Mouse (Mus musculus) left cerebral cortex, adult 8-10 months (tissue): Measurements from ENCODE around the gene Ppfibp2. TPM values are rescaled to one million over a fixed set of nuclear protein-coding genes. Genes with fewer than 3 reads are reported as not detected.

ENCODE experiments used
- DNase-seq, 2 experiments: peaks; one replicate each; pipeline ENCODE4 v3.0.0; 2022; ENCODE audit warnings: low spot score in 2 of 2
- total RNA-seq, 4 experiments: library from RNA; stranded (reverse); gene quantifications; 2 replicates each; pipeline ENCODE4 v1.2.4; 2022

The Ppfibp2 gene
- total RNA-seq, 4 experiments from 2014 or later: 8.2 to 11.8 (median 9.8) TPM

DNA sequence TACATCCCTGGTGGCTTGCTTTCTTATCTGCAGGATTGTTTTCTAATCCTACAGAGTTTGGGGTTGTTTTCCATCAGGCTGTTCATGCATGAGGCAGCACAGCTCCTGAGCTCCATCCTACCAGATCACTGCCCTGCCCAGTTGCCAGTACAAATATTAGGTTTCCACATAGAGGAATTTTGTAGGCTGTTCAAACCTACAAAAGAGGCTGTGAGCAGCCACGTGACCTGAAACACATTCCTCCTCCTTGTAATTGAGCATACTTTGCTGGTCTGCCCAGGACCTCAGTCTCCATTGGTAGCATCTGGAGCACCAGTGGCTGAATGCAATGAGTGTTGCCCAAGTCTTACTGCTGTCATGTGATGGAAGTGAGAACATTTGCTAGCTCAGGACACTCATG lies 104.9 kb downstream of the Ppfibp2 start:
- DNase-seq: no peak

DNA sequence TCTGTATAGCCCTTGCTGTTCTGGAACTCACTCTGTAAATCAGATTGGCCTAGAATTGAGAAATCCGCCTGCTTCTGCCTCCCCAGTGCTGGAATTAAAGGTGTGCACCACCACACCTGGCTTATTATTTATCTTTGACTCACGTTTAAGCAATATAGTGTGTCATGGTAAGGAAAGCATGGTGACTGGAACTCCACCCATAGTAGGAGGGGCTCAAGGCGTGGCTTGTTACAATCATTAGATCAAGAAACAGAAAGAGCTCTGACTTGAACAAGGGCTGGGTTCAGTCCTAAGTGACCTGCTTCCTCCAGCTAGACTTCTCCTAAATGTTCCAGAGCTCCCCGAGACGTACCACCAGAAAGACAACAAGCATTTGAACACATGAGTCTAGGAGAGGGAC lies 105.6 kb downstream of the Ppfibp2 start:
- no peak for DNase-seq

DNA sequence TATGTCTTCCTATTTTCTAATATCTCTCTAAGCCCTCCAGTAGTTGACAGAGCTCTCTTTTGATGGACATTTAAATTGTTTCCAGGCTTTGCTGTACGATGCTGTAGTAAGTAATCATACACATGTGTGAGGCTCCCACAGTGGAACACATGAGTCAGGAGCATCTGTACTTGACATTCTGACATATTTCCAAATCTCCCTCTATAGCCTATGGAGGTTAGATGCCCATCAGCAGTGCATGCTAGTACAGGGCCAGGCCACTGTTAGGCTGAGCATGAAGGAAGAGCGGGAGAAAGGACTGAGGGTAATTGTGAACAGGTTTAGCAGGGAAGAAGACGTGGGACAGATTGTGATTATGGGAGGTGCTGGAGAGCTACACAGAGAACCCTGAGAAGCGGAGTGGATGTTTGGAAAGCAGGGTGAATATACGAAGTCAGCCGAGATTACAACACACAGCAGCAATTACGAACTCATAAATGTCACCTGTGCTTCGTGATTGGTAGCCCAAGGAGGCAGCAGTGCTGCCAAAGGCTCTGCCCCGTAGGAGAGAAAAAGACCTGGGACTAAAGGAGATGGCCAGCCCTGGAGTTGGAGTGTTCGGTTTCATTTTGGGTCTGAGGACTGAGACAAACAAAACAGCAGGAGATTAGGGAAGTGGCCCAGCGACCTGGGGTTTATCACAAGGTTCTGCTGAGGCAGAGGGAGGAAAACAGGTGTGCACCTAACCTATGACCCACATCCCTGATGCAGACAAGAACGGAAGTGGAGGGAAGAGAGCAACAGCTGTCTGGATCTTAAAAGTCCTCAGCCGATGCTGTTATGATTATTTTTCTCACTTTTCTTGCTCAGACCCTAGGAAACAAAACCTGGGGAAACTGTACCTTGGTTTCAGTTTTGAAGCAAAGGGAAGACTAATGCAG lies 107.7 kb downstream of the Ppfibp2 start:
- no peak for DNase-seq

DNA sequence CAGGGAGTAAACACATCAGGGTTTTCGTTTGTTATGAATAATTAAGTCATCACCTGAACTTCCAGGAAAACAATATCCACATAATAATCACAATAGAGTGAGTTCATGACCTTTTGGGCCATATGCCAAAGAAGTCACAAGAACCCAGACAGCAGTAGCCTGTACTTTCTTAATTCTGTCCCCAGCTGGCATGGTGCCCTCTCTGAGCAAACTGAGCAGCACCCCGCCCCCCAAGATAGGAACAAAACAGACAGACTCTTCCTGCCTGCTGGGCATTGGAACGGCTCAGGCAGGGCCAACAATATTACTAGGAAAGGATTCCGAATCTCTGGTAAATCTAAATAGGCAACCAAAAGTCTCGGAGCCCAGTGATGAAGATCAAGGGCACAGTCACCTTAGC lies 110.9 kb downstream of the Ppfibp2 start:
- no peak for DNase-seq

DNA sequence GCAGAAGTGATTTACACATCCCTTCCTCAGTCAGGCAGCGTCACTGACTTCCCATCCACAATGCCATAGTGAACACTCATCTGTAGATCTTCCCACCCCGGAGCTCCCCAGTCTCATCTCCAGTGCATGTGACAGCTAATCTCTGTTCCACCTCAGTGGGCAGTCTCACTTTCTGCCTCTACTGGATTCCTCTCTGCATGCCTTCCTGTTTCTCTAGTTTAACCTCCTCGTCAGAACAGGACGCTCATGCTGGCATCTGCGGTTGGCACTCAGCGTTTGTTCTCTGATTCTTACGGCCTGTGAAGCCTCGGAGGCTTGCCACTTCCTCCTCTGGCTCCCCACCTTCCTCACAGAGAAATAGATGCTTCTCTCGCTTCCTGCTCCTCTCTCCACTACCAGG lies 112.6 kb downstream of the Ppfibp2 start:
- DNase-seq: no peak

DNA sequence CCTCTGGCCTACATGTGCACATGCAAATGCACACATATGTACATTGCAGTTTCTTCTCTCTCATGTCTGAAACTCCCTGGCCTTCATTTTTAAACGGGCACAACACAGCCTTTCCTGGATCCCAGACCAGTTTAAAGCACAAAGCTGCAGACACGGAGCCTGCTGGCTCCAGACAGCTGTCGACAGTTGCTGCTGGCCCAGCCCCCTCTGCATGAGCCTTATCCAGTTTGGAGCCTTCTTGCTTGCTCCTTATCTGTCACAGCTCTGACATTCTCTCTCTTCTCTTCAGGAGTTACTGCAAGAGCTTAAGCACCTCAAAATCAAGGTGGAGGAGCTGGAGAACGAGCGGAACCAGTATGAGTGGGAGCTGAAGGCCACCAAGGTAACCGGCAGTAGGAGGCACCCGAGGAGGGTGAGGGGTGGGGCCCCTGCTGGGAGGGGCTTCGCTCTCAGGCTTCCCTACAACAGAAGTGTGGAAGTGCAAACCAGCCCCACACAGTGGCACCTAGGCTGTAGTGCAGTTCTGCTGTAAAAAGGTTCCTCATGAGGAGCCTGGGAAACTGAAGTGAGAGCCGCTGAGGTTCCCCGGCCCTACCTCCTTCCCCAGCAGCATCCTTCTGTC lies 113.6 kb downstream of the Ppfibp2 start:
- peak; percentile 55 to 73 for DNase-seq

DNA sequence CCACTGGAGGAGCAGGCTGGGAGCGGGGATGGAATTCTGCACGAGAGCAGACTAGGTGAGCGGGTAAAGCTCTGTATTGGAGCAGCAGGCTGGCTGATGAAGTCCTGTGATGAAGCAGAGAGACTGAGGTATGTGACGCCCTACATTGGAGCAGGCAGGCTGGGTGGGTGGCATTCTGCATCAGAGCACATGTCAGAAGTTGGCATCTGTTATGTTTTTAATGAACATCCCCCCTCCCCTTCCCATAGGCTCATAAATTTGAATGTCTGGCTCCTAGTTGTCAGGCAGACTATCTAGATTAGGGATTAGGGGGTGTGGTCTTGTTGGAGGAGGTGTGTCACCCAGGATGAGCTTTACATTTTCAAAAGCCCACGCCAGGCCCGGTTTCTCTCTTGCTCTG lies 117.7 kb downstream of the Ppfibp2 start:
- no peak for DNase-seq

DNA sequence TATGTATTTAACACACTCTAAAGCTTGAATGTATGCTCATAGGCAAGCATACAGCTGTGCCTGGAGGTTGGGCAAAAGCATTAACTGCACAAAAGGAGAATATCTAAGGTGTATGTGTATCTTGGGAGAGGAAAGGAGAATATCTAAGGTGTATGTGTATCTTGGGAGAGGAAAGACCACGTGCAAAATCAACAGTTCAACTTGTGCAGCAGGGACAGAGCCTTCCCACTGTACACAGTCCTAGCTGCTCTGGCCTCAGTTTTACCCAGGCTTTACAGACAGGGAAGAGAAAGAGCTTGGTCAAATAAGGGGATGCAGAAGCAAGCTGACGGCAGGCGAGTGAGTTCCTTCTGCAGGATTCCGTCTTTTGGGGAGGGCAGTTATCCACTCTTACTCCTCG lies 119.1 kb downstream of the Ppfibp2 start:
- no peak for DNase-seq

DNA sequence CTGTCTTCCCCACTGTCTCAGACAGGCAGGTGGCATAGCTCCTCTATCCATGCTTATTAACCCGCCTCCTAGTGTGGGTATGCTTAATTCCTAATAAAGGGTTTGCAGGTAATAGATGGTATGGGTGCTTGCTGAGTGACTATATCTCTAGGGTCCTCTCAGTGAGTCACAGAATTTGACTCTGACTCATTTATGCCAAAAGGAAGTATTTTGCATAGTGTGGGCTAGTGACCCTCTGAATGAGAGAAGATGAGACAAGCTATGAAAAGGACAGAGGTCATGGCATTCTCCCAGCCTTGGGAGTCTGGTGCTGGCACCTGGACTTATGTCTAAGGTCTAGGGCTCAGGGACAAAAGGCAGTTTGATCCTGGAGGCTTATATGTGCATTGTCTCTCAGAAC lies 125.8 kb downstream of the Ppfibp2 start:
- DNase-seq: no peak

DNA sequence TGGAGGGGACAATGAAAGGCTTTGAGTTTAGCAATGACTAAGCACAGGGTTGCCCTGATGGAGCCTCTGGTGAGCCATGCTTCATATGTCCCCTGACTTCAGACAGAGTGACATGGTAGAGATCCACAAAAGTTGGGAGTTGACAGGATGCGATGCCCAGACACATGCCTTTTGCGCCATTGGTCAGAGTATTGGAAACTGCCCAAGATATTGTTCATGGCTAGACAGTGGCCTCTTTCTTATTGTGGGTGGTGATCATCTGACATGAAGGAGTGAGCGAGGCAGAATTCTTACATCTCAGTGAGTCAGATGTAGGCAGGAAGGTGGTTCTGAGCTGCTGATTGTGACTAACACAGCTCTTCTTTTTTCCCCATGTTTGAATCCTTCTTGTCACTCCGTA lies 127.5 kb downstream of the Ppfibp2 start:
- no peak for DNase-seq

DNA sequence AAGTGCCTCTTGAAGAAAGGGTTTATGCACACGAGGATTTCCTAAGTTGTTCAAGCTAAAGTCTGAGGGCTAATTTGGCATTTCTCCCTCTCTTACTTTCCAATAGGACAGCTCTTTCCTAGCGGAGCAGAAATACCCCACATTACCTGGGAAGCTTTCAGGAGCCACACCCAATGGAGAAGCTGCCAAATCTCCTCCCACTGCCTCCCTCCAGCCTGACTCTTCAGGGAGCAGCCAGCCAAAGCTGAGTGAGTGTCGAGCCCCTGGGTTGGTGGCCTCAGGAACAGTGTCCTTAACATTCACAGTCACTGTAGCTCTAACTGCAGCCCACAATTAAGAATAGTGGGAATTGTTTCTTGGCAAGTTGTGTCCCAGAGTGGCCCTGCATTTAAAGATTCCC lies 132.5 kb downstream of the Ppfibp2 start:
- no peak for DNase-seq

DNA sequence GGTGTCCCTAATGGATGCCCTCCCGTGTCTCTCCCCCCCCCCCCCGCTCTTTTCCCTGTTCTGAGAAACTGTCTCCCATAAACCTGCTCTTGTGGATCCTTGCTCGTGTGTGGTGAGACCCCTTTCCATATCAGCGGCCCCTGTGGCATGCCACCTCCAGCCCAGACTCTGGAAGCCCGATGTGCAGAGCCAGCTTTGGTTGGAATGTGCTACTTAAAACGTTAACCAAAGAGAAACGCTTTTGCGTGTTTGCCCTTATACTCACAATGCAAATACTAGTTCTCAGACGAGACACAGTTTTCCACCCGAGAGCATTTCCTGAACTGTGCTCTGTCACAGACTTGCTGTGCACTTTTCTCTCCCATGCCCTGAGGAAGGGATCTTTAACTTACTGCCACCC lies 135.6 kb downstream of the Ppfibp2 start:
- no peak for DNase-seq

DNA sequence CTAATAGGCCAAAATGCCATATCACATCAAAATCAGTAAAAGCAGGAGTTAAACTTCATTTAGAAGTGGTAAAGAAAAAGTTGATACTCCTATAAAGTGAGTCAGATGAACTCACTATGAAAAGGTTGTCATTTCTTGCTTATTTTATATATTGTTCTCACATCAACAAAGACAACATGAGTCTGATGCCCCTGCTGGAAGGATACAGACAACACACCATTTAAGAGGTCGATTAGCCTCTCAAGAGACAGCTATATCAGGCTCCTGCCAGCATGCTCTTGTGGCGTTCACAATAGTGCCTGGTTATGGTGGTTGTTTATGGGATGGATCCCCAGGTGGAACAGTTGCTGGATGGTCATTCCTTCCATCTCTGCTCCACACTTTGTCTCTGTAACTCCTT lies 138.2 kb downstream of the Ppfibp2 start:
- no peak for DNase-seq

DNA sequence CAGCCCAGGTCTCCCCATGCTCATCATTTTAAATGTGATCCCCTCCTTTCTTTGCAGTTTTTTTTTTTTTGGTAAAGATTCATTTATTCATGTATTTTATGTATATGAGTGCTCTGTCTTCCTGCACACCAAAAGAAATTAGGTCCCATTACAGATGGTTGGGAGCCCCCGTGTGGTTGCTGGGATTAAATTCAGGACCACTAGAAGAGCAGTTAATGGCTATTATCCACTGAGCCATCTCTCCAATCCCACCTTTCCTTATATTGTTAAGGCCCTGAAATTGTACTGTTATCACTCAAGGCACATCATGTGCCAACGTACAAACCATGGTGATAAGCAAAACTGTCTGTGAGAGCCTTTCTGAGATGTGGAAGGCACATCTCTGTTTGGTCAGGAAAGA lies 143.7 kb downstream of the Ppfibp2 start:
- DNase-seq: no peak

DNA sequence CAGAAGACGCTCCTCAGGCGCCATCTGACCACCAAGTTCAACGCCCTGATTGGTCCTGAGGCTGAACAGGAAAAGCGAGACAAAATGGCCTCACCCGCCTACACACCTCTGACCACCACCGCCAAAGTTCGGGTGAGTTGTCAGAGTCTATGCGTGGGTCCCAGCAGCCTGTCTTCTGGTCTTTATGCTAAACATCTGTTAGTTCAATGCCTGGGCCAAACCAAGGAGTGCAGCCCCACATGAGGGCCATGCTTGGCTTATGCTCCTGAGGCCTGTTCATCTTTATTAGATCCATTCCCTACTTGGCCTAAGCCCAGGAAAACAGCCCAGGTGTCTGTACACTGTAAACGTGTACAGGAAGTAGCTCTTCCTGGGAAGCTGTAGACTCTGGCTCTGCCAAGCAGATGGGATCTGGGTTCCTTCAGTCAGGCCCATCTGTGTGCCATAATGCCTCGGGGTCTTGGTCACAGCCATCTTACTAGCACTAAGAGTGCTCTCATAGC lies 148.0 kb downstream of the Ppfibp2 start:
- DNase-seq: no peak

DNA sequence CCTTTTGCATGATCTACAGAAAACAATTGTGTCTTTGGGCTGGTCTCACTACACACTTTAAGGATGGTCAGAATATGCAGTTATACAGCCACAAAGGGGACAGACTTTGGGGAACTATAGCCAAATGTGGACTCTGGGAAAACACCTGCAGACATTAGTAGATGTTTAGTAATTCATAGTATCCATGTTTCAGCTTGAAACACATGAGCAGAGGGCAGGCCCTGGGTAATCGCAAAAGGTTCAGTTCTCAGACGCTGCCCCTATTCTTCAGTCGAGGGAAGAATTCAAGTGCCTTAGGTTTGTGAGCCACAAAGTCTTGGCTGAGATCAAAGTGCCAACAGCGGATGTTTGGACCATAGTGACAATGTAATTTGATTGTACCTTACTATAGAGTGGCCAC lies 149.4 kb downstream of the Ppfibp2 start:
- no peak for DNase-seq

DNA sequence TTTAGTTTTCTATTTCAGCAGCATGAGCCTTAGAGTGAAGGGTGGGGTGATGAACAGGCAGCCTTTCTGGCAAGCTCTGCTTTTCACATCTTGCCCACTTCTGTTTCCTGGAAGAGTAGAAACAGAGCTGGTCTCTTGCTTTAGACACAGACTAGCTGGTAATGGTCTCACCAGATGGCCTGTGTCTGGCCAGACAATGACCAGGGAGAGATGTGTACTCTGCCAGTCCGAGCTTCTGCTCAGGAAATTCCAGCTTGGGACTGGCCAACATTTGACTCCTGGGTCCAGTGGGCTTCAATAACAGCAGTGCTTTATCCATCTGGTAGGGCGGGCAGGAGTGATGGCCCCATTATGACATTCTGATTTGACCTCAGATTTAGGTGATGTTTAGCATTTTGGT lies 150.1 kb downstream of the Ppfibp2 start:
- DNase-seq: no peak

DNA sequence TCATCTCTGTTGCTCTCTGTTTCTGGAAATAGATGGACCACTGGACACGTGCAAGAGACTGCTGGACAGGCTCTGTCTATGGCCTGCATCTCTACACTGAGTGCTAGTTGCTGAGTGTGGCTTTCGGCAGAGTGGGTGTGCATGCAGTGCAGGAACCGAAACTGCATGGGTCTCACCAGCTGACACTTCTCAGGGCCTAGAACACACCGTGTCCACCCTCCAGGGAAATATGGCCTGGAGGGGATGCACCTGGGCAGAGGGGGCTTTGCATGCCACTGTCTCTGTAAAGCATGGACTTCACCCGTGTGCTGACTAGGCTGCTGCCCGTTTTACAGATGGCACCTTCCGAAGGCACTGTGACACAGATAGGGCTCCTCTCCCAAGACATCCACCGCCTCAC lies 151.0 kb downstream of the Ppfibp2 start:
- DNase-seq: no peak

DNA sequence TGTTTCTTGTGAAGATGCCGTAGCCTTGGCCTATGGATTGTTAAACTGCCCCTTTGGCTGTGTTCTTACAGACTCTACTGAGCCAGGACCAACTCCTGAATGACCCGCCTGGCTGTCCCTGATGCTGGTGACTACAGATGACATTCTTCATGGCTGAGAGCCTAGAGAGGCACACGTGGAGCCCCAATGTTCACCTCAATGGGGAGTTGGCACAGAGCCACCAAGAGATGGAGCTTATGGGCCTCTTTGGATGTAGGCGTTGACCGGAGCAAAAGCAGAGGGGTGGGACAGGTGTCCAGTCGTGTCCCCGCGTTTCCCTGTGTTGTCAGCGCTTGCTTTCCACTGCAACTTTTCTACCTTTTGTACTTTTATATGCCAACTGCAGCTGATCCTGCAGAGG lies 152.5 kb downstream of the Ppfibp2 start:
- DNase-seq: no peak

DNA sequence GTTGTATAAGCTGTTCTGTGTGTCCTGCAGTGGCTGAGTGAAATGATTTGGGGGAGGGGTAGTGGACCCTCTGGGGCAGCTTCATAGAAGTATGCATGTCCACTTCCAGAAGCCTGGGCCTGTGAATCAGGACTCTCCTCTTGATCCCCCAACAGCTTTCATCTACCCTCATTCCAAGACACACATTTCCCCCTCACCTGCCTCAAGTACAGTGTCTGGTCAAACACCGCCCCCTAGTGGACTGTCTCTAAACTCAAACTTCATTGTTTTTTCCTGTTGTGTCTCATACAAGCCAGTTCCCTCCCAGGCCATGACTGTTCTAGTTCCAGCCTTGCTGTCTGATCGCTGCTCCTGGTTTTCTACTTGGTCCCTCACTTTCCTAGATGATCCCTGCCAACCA lies 152.9 kb downstream of the Ppfibp2 start:
- DNase-seq: no peak

DNA sequence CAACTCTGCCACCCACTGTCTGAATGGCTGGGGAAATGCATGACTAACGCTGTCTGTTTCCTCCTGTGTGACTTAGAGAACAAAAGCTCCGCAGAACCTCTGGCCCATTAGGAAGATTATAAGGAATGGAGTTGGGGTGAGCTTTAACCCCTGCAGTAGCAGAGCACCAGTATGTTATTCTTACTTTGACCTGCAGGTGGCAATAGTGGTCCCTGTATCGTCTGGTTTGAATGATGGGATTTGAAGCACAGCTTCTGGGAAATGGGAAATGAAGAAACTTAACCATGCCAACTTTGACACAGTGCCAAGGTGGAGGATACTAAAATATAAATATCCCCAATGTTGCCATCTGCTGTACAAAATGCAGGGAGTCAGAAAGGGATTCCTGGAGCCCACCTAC lies 154.3 kb downstream of the Ppfibp2 start:
- DNase-seq: no peak

DNA sequence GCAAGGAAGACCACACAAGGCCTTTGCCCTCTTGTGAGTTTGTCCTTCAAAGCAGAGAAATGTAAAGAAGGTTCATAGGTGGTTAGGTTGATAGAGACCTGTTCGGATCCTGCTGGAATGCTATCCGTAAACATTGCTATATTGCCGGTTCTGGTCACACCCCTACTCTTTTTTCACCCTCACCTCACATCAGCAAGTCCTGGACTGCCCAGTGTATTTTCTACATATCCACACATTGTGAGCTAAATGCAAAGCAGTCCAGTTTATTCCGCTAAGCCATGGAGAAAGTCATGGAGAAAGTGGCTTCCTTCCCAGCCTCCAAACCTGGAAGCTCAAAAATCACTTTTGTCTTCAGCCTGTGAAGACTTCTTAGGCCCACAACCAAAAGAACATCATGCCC lies 154.7 kb downstream of the Ppfibp2 start:
- no peak for DNase-seq

DNA sequence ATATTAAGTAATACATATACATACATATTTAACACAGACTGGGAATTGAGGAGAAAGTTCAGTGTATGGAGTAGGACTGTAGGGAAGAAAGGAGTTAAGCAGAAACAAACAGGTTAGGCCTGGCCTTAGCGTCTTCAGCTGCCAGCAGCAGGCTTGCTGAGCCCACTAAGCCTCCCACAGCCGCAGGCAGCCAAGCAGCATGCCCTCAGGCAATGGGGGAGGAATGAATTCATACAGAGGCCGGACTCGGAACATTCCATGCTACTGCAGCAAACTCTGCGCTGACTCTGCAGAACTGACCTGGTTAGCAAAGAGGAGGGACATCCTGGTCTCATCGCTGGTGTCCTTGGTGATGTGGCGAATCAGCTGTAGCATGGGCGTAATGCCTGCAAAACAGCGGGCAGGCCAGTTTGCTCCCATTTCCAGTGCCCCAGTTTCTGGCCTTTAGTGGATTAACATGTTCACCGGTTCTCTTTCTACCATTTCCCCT lies 157.1 kb downstream of the Ppfibp2 start:
- DNase-seq: no peak
